Mouse (Mus musculus): ENCODE measurements around the gene Ncbp1.

Gene Ncbp1

DNA sequence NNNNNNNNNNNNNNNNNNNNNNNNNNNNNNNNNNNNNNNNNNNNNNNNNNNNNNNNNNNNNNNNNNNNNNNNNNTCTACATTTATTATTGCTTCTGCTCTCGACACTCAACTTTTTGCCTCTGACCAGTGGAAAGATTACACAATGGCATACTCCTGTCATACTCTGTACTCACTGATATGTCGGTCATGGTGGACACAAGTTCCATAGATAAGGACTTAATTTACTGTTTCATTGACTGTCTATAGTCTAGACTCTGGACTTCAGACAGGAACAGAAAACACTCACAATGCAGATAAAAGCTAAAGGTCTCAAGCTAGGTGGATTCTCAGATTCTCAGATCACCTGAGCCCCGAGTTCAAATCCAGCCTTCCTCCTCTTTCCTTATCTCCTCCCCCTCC lies 82.7 kb downstream of the Ncbp1 start:
- DNase-seq: no peak
